Mouse (Mus musculus): ENCODE data around the gene Lcn5.

The Lcn5 gene

DNA sequence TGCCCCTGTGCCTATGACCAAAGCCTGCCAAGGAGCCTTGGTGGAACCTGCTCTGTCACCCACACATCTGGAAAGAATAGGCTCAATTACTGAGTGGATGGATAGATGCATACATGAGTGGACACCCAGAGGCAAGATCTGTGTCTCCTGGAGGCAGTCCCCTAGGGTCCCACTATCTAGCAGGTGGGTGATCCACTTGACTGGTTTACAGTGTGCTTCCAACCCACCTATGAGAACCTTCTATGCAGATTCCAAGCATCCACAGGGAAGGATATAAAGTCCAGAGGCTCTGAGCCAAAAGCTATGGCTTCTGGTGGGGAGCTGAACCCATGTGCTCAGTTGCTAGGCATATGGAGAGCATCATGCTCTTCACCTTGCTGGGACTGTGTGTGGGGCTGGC is at the start of gene Lcn5:
Lcn5 (plus strand) TSS at position 301 of the 400 bp plus-strand sequence.
- no peak for DNase-seq (ENCODE audit: low spot score in 2 of 2)

DNA sequence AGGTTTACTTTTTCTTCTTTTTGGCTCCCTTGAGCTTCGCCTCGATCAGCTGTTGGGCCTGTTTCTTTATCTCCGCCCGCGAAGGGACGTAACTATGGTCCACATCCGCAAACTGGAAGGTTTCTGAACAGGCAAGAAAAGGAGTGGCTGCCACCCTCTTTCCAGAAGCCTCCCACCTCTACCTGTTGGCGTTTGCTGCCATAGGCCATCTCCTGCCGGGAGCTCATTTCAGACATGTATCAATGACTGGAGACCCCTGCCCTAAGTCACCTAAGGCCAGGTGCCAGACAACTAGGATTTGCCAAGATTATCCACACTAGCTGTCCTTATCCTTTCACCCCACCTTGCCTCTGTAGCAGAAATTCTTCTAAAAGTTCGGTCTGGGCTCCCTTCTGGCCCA is 49.1 kb upstream of the Lcn5 start:
- DNase-seq (ENCODE audit: low spot score in 2 of 2) = no peak

DNA sequence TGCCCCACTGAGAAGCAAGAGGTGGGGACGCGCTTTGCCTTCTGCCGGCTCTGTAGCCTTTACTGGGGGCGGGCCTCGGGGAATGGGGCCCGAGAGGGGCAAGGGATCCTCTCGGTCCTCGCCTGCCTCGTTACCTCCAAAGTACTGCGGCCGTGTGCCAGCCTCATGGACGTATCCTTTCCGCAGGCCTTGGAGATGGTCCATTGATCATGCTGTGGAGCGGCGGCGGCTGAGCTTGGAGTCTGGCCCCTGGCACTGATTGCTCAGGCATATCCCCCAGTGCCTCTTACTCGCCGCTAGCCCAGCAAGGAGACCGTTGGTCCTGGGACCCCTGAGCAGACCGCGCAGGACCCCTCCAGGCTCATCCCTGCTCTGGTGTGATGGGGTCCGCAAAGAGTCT is 41.4 kb upstream of the Lcn5 start:
- DNase-seq (ENCODE audit: low spot score in 2 of 2) = no peak

DNA sequence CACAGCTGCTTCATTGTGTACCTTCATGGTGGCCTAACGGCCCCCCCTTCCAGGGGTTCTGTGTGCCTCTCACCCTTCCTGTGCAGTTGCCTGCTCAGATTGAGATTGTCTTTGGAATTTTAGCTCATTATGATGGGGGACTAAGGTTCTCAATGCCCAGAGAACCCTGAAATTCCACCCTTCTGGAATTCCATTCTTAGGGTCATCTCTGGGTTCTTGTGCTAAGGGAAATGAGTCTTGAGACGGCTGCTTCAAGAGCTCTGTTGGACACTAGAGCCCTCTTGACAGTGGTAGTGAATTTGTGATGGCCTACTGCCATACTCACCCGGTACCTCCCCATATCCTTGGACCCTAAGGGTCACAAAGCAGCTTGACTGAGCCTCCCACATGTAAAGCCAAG is 40.2 kb upstream of the Lcn5 start, which contains the start of gene Ccdc183:
Ccdc183 (minus strand) TSS at position 101 of the 400 bp plus-strand sequence.
- DNase-seq (ENCODE audit: low spot score in 2 of 2) = no peak

DNA sequence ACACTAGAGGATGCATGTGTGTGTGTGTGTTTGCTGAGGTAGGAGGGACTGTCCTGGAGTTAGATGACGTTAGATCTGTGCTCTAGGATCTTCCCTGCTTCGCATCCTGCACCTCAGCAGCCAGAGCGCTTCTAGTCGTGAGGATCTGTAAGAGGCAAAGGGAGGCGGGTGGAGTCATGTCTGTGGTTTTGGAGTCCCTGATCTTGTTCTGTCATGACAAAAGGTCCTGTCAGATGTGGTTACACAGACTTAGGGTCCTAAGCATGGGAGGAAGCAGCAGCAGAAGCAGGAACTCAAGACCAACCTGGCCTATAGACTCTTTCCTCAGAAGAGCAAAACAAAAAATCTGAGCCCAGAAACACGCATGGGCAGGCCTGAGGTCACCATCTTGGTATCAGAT is 37.4 kb upstream of the Lcn5 start:
- no peak for DNase-seq (ENCODE audit: low spot score in 2 of 2)

DNA sequence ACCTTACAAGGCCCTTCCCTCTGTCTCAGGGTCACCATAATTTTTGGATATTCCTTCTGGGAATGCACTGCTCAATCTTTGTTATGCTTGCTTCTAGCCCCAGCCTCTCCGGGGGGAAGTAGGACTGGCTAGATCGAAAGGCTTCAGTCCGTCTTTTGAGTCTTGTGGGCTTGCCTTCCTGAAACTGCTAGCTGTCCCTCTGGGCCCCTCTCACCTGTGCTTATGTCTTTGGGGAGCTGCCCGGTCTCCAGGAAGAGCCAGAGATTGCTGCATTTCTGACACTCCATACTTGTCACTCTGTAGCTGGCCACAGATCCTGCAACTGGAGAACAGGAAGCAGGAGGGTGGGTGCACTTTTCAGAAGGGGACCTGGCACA is 36.9 kb upstream of the Lcn5 start:
- no peak for DNase-seq (ENCODE audit: low spot score in 2 of 2)

DNA sequence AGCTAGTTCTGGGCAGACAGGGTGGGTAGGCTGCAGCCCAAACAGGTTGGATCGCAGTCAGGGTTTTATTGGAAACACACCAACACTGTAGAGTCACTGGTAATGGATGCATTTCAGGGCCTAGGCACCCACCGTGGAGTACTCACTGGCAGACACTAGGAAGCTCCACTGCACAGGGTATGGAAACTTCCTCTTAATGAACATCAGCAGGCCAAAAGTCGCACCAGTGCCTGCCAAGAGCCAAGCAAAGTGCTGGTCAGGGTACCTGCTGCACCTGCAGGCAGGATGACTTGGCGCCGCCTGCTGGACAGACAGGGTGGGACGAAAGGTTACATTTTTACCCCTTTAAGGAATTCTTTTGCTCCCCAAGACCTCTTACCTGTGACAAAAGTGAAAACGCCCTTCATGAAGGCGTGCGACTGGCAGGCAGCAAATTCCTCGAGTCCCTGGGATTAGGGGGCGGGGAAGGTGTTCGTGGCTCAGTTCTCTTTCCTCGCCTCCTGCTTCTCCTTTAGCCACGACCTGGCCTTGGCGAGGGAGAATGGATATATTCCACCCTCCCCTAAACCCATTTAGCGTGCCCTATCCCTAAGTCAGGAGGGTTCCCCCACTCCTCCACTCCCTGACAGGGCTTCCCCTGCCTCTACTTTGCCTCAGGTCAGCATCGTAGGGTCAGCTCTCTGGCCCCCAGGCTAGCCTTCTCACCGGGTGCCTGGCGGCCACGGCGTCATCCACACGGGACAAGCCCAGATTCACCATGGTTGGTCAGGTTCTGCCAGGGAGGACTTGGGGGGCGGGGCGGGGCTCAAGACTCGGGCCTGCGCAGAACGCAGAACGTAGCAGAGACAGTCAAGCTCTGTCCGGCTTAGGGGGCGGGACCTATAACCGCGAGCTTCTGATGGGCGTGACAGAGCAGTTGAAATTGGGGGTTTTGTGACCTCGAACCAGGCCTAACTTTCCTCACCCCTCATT is 36.2 kb upstream of the Lcn5 start, which contains the start of gene Tmem141:
Tmem141 (minus strand) TSS at position 777 of the 972 bp plus-strand sequence.
- DNase-seq (ENCODE audit: low spot score in 2 of 2) = peak; percentile 12 to 70

DNA sequence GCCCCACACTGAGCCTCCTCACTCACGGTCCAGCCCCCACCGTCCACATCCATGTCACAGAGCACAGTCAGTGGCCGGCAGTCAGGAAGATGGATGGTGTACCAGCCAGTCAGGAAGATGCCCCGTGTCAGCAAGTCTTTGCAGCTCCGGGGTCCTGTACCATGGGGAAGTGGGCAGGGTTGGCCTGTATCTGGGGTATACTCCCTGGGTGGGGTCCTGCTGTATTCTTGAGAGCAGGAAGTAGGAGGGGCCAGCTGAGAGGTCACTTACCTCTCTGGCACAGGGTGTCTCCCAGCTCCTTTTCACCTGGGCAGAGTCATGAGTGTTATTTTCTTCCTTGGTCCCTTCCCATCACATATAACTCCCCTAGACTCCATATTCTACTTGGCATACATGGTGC is 31.8 kb upstream of the Lcn5 start:
- no peak for DNase-seq (ENCODE audit: low spot score in 2 of 2)

DNA sequence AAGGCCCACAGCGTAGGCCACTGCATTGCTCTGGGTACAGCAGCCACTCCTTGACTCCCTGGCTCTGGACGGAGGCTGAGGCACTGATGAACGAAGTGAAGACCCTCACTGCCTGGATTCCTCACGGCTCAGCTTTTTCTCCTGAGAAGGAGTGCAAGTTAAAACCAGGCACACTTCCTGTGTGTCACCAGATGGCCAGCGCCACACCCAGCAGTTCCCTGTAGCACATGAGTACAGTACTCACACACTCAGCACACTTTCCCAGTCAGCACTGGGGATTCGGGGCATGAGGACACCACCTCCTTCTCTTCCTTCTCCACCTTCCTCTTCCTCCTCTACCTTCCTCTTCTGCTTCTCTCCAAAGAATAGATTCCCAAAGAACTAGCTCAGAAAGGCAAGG is 29.9 kb upstream of the Lcn5 start, which contains the start of gene Fcna:
Fcna (minus strand) TSS at position 220 of the 400 bp plus-strand sequence.
- DNase-seq (ENCODE audit: low spot score in 2 of 2) = no peak

DNA sequence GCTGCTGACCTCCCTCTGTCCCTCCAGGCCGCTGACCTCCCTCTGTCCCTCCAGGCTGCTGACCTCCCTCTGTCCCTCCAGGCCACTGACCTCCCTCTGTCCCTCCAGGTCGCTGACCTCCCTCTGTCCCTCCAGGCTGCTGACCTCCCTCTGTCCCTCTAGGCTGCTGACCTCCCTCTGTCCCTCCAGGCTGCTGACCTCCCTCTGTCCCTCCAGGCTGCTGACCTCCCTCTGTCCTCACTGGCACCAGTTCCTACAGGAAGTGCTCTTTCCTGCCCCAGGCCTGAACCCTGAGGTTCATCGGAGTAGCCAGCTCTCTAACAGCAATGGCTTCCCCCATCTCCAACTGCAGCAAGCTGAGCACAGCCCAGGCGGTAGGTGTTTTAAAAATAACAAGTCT is 29.0 kb upstream of the Lcn5 start:
- no peak for DNase-seq (ENCODE audit: low spot score in 2 of 2)

DNA sequence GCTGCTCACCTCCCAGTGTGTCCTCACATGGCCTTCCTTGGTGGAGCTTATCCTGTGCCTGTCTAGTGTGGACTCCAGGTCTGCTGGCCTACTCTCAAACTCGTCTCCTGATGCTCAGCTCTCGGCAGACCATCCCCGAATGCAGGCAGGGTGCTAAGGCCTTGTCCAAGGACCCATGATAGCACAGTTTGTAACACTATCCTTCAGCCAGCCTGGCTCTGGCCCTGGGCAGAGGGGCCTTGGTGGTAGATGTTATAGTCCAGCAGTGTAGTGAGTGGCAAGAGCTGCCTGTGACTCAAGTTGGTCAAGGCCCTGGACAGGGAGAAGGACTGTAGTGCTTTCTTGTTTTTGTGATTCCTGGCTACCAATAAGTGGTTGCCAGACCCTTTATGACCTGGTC is 24.1 kb upstream of the Lcn5 start:
- no peak for DNase-seq (ENCODE audit: low spot score in 2 of 2)

DNA sequence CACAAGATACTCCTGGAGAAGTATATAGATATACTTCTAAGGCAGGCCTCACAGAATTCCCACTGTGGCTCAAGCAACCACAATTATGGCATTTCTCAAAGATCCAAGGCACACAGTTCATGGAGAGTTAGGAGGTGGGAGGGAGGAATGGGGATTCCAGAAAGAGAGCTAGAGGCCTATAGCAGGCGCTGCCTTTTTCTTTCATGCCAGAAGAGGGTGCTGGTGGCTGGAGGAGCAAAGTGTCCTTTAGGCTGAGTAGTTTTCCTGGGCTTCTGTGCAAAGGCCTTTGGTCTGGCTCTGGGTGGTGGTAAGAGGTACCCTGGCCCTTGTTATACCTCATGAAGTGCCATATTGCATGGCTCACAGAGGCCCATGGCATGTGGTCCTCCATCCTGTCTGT is 23.7 kb upstream of the Lcn5 start:
- no peak for DNase-seq (ENCODE audit: low spot score in 2 of 2)

DNA sequence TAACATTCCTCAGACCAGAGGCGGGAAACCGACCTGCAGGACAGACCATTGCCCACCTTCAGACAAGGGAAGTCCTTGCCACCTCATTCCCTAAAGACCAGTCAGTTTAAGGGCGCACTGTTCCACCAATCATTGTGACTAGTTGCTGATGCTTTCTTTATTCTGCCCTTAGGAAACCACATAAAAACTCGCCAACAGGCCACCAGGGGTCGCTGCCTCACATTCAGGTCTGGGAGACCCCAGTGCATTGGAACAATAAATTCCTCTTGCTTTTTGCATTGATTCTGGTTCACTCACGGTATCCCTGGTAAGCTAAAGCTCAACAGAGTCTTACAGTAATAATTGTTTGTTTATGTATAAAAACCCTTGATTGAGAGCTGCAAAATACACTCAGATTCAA is 17.9 kb upstream of the Lcn5 start:
- DNase-seq (ENCODE audit: low spot score in 2 of 2) = peak; percentile 32 to 67

DNA sequence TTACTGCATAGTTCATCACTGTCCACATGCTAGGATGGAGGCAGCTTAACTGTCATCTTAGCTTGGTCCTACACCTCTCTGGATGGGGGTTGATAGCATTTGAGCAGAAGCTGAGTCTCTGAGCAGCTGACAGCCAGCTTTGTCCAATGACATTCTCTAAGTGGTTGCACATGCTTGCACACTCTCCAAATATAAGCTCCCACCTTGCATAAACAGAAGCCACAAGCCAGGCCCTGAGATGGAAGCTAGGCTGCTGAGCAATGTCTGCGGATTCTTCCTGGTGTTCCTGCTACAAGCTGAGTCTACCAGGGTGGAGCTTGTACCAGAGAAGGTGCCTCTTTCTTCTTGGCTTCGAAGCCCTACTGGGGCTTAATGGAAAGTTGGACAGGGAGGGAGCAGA is 4.8 kb upstream of the Lcn5 start, which contains the start of gene Lcn8:
Lcn8 (plus strand) TSS at position 219 of the 400 bp plus-strand sequence.
- DNase-seq (ENCODE audit: low spot score in 2 of 2) = no peak

DNA sequence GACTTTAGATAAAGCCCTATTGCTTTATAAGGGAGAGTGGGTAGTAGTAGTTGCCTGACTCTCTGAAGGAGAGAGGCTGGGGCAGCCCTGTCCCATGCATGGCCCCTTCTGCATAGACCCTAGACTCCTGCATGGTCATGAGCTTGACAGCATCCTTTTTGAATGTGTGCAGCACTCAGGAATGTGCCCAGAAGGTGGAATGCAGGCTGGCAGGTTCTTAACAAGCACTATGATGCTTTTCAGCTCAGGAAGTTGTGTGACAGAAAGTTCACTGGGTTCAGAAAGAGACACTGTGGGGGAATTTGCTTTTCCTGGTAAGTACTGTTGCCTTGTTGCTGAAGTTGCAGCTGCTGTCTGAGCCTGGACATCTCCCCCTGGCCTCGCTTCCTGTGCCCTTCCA is 3.2 kb upstream of the Lcn5 start:
- DNase-seq (ENCODE audit: low spot score in 2 of 2) = no peak

DNA sequence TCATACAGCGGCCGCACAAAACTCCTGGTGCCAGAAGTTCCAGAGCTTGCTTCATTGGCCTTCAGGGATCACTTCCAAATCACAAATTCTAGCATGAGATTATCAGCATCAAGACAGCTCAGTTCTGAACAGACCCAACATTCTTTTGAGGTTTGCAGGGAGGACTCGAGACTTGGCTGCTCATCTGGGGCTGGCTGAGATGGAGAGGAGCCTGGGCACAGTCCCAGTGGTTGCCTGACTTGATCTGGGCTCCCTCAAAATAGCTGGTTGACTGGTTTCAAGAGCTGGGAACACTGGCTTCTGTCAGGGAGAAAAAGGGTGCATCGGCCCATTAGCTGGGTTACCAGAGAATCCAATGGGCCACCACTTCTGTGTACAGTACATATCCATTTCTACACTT is 1.1 kb upstream of the Lcn5 start:
- no peak for DNase-seq (ENCODE audit: low spot score in 2 of 2)

DNA sequence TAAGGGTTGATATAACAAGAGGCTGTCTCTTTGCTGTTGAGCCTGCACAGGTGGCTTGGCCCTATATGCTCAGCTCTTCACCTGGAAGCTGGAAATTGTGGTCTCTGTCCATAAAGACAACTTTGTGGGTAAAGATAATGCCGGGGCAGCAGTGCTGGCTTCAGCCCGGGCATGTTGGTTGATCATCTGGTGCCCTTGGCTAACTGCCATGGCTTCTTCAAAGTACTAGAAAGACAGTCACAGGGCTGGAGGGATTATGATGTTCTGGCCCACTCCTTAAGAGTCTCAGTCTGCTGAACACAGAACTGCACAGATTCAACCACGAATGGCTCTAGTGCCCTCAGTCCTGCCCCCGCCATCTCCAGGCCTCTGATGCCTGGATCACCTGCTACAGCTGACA is 506 bp upstream of the Lcn5 start:
- no peak for DNase-seq (ENCODE audit: low spot score in 2 of 2)

DNA sequence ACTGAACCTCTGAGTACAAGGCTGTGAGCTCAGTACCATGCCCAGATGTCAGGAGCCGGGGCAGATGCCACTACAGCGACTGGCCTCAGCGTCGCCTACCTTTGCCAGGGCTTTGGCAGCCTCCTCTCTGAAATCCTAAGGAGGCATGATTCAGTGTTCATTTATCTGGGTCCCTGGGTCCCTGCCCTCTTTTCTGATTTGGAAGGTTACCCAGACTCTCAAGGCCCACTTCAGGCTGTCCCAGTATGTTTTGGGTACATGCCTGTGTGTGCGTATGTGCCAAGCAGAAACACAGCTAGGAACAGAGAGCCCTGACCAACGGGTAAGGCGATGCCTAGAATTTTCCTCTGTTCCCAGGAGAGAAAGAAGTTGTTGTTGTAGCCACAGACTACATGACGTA is 2.5 kb downstream of the Lcn5 start:
- DNase-seq (ENCODE audit: low spot score in 2 of 2) = no peak

DNA sequence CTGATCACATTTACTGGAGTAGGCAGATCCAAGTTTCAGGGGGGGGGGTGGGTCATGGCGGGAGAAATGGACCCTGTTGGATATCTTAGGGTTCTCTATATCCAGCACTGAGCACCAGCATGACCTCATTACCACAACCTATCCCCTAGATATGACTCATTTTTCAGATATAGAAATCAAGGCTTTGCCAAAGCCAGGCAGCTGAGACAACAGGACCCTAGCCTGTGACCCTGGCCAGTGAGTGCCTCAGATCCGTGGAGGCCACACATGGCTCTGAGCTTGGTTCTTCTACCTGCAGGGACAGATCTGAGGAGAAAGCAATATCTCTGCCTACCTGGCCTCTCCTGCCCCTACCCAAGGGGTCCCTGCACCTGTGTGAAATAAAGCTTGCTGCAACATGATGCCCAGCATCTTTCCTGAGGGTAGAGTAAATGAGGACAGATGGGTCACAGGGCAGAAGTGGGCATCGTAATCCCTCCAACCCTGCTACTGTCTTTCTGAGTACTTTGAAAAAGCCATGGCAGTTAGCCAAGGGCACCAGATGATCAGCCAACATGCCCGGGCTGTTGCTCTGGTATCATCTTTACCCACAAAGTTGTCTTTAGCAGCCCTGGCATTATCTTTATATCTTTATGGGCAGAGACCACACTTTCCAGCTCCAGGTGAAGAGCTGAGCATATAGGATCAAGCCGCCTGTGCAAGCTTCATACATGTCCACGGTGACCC is 3.7 kb downstream of the Lcn5 start:
- no peak for DNase-seq (ENCODE audit: low spot score in 2 of 2)

DNA sequence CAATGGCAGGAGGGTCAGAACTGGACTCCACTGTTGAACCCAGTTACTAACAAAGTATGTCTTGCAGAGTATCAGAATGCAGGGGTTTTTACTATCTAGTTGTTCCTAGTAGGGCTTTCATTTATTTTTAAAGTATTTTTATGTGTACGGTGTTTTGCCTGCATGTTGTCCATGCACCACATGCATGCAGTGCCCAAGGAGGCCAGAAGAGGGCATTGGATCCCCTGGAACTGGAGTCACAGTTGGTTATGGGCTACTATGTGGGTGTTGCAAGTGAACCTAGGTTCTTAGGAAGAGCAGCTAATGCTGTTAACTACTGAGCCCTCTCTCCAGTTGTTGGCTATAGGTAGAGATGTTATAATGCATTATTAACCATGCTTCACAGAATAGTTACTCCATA is 5.8 kb downstream of the Lcn5 start:
- peak; percentile 54 to 77 for DNase-seq (ENCODE audit: low spot score in 2 of 2)

DNA sequence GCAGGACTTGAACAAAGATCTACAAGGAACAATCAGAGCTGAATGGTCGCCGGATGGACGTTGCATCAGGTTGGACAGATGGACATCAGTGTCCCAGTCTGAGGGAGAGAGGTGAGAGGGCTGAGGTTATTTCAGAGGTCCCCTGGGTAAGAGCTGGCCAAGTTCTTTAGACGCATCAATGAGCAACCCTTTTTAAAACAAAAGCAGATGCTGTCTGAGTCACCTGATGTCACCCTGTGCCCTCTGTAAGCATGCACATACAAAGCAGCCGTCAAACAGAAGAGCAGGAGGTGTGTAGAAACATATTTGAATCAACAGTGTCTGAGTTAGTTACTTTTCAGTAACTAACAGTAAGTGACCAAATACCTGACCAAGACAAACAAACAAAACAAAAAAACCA is 6.4 kb downstream of the Lcn5 start:
- DNase-seq (ENCODE audit: low spot score in 2 of 2) = no peak

DNA sequence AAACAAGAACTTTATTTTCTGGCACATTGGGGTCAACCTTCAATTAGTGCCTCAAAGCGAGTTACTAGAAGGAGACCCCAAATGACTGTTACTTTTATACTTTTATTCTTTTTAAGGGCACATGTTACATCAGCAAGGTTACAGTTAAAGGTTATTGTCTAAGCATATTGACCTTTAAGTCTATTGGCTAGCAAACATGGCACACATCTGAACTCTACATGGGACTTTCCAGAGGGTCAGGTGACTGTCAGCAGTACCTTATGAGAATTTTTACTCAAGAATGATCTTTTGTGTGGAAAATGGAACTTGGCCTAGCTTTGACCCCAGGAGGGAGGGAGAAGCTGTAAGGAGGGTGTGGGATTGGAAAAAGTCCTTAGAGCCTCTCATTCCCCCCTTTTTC is 8.8 kb downstream of the Lcn5 start:
- DNase-seq (ENCODE audit: low spot score in 2 of 2) = no peak

DNA sequence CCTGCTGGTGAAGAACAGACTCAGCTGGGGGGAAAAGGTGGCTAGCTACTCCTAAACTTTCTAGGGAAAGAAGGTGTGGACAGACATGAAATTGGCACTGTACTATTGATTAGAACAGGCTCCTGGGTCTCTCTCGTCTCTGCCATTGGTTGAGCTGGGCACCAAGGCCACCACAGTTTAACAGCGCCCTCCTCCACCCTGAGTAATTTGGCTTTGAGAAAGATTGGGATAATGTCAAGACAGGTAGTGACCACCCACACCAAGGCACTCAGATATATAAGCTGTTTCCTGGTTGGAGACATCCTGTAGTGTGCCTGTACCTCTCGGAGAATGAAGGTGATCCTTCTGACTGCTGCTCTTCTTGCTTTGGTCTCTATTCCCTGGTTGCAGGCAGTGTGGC is 18.7 kb downstream of the Lcn5 start, which contains the start of gene Lcn6:
Lcn6 (plus strand) TSS at position 301 of the 400 bp plus-strand sequence.
- no peak for DNase-seq (ENCODE audit: low spot score in 2 of 2)

Data from thymus, postnatal 10 days (tissue).